Mouse (Mus musculus): Measurements from ENCODE around the gene Zfp787. TPM values are rescaled to one million over a fixed set of nuclear protein-coding genes. Genes with fewer than 3 reads are reported as not detected.
"Not testable (repeated sequence)": the region's sequence is repeated elsewhere in the genome, so short reads cannot be mapped to it uniquely, and the experiment has no call there.

The Zfp787 gene
- polyA plus RNA-seq, 1 experiment = 38.4 TPM

DNA sequence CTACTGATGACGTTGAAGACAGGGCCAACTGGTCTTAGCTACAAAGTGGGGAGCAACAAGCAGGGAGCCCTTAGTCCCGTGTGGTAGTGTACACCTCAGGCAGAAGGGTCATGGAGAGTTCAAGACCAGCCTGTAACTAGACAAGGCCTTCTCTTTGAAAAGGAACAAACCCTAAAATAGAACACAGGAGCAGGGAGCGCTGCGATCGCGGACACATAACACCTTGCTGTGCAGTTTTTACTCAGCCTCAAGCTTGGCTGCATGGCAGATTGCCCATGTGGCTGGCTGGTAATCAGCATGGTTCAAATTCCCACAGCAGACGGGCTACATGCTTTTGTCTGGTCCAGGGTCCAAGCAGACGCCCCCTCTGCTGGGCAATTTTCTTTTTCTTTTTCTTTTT lies 28.7 kb upstream of the Zfp787 start:
- WGBS = 82% methylated on average over 8 of the region's 8 CpGs
- no peak for DNase-seq
- Histone ChIP-seq H3K4me3 (replicated peaks; ENCODE audit: extremely low read depth, low read depth, low read length) (no peak overlapping the region), H3K4me1 (ENCODE audit: control insufficient read depth, insufficient read depth, low read length) (no peaks in the 10 kb centered on the region)
- TF ChIP-seq POLR2A (IDR thresholded peaks at IDR 0.05; ENCODE audit: borderline replicate concordance, extremely low read depth, low read depth, low read length) (no peak), CTCF (IDR thresholded peaks at IDR 0.05; ENCODE audit: insufficient read depth, low read length) (no peak)

DNA sequence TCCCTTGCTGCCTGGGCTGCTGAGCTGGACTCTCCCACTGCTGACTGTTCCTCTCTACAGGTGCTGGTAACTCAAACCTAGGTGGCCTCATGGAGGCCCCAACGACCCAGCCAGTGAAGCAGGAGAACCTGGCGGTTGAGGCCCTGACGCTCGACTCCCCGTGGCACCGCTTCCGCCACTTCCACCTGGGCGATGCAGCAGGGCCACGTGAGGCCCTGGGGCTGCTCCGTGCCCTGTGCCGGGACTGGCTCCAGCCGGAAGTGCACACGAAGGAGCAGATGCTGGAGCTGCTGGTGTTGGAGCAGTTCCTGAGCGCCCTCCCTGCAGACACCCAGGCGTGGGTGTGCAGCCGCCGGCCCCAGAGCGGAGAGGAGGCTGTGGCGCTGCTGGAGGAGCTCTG lies 28.0 kb upstream of the Zfp787 start:
- WGBS = 93% methylated on average over 19 of the region's 19 CpGs
- TF ChIP-seq POLR2A (IDR thresholded peaks at IDR 0.05; ENCODE audit: borderline replicate concordance, extremely low read depth, low read depth, low read length) (no peak), CTCF (IDR thresholded peaks at IDR 0.05; ENCODE audit: insufficient read depth, low read length) (no peak)
- H3K4me3 ChIP-seq (replicated peaks; ENCODE audit: extremely low read depth, low read depth, low read length) = no peak overlapping the region
- no peaks in the 10 kb centered on the region for H3K4me1 ChIP-seq (ENCODE audit: control insufficient read depth, insufficient read depth, low read length)
- no peak for DNase-seq

- no peak for TF ChIP-seq CTCF (IDR thresholded peaks at IDR 0.05; ENCODE audit: insufficient read depth, low read length)
- Histone ChIP-seq H3K4me3 (replicated peaks; ENCODE audit: extremely low read depth, low read depth, low read length) (no peak overlapping the region), H3K4me1 (ENCODE audit: control insufficient read depth, insufficient read depth, low read length) (no peaks in the 10 kb centered on the region)
- DNase-seq = no peak
These were observed 27.1 kb upstream of the Zfp787 start for GRCm38 (mm10) chr7:6182882-6183281.

DNA sequence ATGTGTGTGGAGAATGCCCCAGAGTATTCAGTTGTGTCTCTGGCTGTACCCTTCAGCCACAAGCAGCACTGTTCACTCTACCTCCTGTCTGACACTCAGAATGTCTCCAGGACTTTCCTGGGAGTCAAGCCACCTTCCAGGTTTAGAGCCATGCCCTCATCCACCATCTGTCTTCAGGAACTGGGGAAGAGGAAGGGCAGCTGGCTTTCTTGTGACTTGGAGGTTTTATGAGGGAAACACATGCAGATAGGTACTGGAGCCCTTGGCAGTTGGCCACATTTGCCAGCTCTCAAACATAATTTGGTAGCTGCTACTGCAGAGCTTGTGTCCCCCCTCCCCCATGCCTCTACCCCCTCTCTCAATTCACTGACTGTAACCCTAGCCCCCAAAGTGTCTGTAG lies 23.2 kb upstream of the Zfp787 start:
- H3K4me1 ChIP-seq (ENCODE audit: control insufficient read depth, insufficient read depth, low read length) = peaks cover 2% of the 10 kb centered on the region; the same call in 1 of the 2 replicates
- no peak for DNase-seq
- TF ChIP-seq CTCF (IDR thresholded peaks at IDR 0.05; ENCODE audit: insufficient read depth, low read length) (no peak), POLR2A (IDR thresholded peaks at IDR 0.05; ENCODE audit: borderline replicate concordance, extremely low read depth, low read depth, low read length) (no peak)
- no peak overlapping the region for H3K4me3 ChIP-seq (replicated peaks; ENCODE audit: extremely low read depth, low read depth, low read length)

DNA sequence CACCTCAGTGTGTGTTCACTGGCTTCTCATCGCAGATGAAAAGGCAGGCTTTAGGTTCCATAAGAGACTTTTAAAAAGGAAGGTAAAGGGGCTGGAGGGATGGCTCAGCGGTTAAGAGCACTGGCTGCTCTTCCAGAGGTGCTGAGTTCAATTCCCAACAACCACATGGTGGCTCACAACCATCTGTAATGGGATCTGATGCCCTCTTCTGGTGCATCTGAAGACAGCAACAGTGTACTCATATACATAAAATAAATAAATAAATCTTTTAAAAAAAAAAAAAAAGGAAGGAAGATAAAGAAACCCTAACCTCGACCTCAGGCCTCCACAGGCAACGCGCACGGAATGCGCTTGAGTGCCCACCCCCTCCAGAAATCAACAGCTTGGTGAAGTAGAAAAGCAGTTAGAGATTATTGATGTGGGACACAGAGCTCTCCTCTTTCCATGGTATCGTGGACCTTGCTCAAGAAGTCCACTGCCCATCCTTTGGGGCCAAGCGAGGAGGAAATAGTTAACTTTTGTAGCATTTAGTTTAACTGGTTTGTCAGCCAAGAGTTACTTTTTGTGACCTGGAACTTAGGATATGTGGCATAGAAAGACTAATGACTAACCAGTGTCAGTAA lies 18.7 kb upstream of the Zfp787 start:
- WGBS = 48% methylated on average over 9 of the region's 9 CpGs
- H3K4me3 ChIP-seq (replicated peaks; ENCODE audit: extremely low read depth, low read depth, low read length); H3K4me1 ChIP-seq (ENCODE audit: control insufficient read depth, insufficient read depth, low read length); DNase-seq: not testable (repeated sequence)

GRCm38 (mm10) chr7:6173872-6174271 lies 18.1 kb upstream of the Zfp787 start:
- DNase-seq = no peak
- TF ChIP-seq POLR2A (IDR thresholded peaks at IDR 0.05; ENCODE audit: borderline replicate concordance, extremely low read depth, low read depth, low read length) = no peak
- 73% methylated on average over 8 of the region's 8 CpGs for WGBS
- peaks cover 6% of the 10 kb centered on the region for H3K4me1 ChIP-seq (ENCODE audit: control insufficient read depth, insufficient read depth, low read length)
- H3K4me3 ChIP-seq (replicated peaks; ENCODE audit: extremely low read depth, low read depth, low read length) = no peak overlapping the region

DNA sequence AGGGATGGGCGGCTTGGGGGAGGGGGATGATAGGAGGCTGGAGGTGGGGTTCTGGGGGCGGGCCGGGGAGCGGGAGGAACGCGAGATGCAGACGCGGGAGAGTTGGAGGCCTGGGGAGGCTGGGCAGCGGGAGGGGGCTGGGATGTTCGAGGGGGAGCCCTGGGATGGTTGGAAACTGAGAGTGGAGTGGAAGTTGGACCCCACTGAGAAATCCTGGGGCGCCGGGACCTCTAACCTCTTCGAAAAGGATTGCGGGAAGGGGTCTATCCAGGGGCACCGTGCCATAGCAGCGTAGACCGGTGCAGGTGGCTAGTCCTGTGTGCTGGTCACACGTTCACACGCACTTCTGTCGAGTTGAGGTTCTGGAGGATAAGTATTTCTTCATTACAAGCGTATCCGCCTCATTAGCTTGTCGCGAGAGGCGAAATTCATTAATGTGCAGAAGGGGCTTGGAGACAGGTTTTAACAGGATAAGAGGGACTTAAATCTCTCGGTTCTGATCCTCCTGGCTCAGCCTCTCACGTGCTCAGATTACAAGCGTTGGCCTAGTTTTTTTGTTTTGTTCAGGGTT lies 17.0 kb upstream of the Zfp787 start:
- H3K4me3 ChIP-seq (replicated peaks; ENCODE audit: extremely low read depth, low read depth, low read length) = peak overlapping the region; percentile 79
- TF ChIP-seq POLR2A (IDR thresholded peaks at IDR 0.05; ENCODE audit: borderline replicate concordance, extremely low read depth, low read depth, low read length) (no peak), CTCF (IDR thresholded peaks at IDR 0.05; ENCODE audit: insufficient read depth, low read length) (no peak)
- no peak for DNase-seq
- under 1% methylated on average over 28 of the region's 28 CpGs for WGBS
- H3K4me1 ChIP-seq (ENCODE audit: control insufficient read depth, insufficient read depth, low read length) = peaks cover 6% of the 10 kb centered on the region

GRCm38 (mm10) chr7:6172006-6172649 lies 16.3 kb upstream of the Zfp787 start, which contains the start of gene Zfp444:
TSS of gene Zfp444 (plus strand) at chr7:6172226.
- DNase-seq = peak; percentile 97
- Histone ChIP-seq H3K4me1 (ENCODE audit: control insufficient read depth, insufficient read depth, low read length) (peaks cover 6% of the 10 kb centered on the region), H3K4me3 (replicated peaks; ENCODE audit: extremely low read depth, low read depth, low read length) (peak within 1 kb of the TSS; percentile 79)
- WGBS = 2% methylated on average over 37 of the region's 37 CpGs
- no peak for TF ChIP-seq CTCF (IDR thresholded peaks at IDR 0.05; ENCODE audit: insufficient read depth, low read length)
- peak; percentile 74; the same call in 1 of the 2 replicates for TF ChIP-seq POLR2A (IDR thresholded peaks at IDR 0.05; ENCODE audit: borderline replicate concordance, extremely low read depth, low read depth, low read length)

- no peak for TF ChIP-seq POLR2A (IDR thresholded peaks at IDR 0.05; ENCODE audit: borderline replicate concordance, extremely low read depth, low read depth, low read length)
- TF ChIP-seq CTCF (IDR thresholded peaks at IDR 0.05; ENCODE audit: insufficient read depth, low read length) = peak; percentile 53
- peak overlapping the region; percentile 79 for H3K4me3 ChIP-seq (replicated peaks; ENCODE audit: extremely low read depth, low read depth, low read length)
- WGBS = under 1% methylated on average over 24 of the region's 24 CpGs
- H3K4me1 ChIP-seq (ENCODE audit: control insufficient read depth, insufficient read depth, low read length) = peaks cover 6% of the 10 kb centered on the region
- peak; percentile 61 for DNase-seq
These were observed 15.7 kb upstream of the Zfp787 start for GRCm38 (mm10) chr7:6171444-6172005.

GRCm38 (mm10) chr7:6170871-6171270 lies 15.1 kb upstream of the Zfp787 start:
- 39% methylated on average over 6 of the region's 6 CpGs for WGBS
- Histone ChIP-seq H3K4me3 (replicated peaks; ENCODE audit: extremely low read depth, low read depth, low read length) (no peak overlapping the region), H3K4me1 (ENCODE audit: control insufficient read depth, insufficient read depth, low read length) (peaks cover 6% of the 10 kb centered on the region)
- TF ChIP-seq CTCF (IDR thresholded peaks at IDR 0.05; ENCODE audit: insufficient read depth, low read length) (no peak), POLR2A (IDR thresholded peaks at IDR 0.05; ENCODE audit: borderline replicate concordance, extremely low read depth, low read depth, low read length) (no peak)
- DNase-seq = no peak
